Mouse (Mus musculus) E14TG2a.4 (cell line): ENCODE results near the gene Gmip.

ENCODE experiments used
- CTCF ChIP-seq: conservative IDR thresholded peaks from 2 replicates; pipeline ENCODE4 v1.5.1; 2014; ENCODE audit warnings: low read length
- POU5F1 ChIP-seq: IDR thresholded peaks from 2 replicates; pipeline ENCODE4 v1.6.1; 2014; ENCODE audit warnings: low read length, borderline replicate concordance

DNA sequence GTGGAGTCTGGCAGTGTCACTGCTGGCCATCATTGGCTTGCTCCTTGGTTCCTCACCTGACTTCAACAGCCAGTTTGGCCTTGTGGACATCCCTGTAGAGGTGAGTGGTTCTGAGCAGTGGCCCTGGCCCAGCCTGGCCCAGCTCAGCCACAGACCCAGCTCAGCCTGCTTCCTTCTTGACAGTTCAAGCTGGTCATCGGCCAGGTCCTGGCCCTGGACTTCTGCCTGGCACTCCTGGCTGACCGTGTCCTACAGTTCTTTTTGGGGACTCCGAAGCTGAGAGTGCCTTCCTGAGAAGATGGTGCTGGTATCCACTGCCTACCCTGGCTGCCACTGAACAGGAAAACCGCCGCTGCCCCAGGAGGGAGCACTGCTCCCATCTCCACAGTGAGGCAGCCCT, 1.2 kb upstream of the Gmip start:
- TF ChIP-seq CTCF (no peak), POU5F1 (no peak)
